Mouse (Mus musculus) retina, postnatal 1 day (tissue): ENCODE measurements around the gene Obp1a.

Source experiments
- DNase-seq: peaks from one replicate; pipeline ENCODE4 v3.0.0-alpha.2; 2012

Obp1a gene

GRCm38 (mm10) chrX:78091274-78091673 is at the start of gene Obp1a:
TSS of gene Obp1a (minus strand) at chrX:78091374.
- no peak for DNase-seq

GRCm38 (mm10) chrX:78125167-78125566 is 34.0 kb upstream of the Obp1a start, which contains the start of gene Gm5938:
TSS of gene Gm5938 (plus strand) at chrX:78125467.
- DNase-seq: no peak
